Mouse (Mus musculus): ENCODE results near the gene Rad18.

Rad18 gene

GRCm38 (mm10) chr6:112696056-112696950 is at the start of gene Rad18:
Rad18 (minus strand) TSS chr6:112696686.
- Histone ChIP-seq H3K4me1 (replicated peaks; ENCODE audit: low read depth, low read length) (peaks cover 33% of the 10 kb centered on the region), H3K9me3 (ENCODE audit: low read length) (peaks cover 4% of the 10 kb centered on the region; the same call in 1 of the 2 replicates), H3K4me3 (replicated peaks; ENCODE audit: low read length) (peak within 1 kb of the TSS; percentile 89), H3K27me3 (ENCODE audit: insufficient read depth, low read length) (peaks cover 18% of the 10 kb centered on the region), H3K36me3 (ENCODE audit: insufficient read depth, low read length) (peaks cover 24% of the 10 kb centered on the region)
- TF ChIP-seq NANOG (IDR thresholded peaks at IDR 0.05; ENCODE audit: borderline replicate concordance, low read length) (no peak), POU5F1 (IDR thresholded peaks at IDR 0.05; ENCODE audit: borderline replicate concordance, low read length) (no peak), CTCF (conservative IDR thresholded peaks at IDR 0.05; ENCODE audit: low read length) (no peak)

DNA sequence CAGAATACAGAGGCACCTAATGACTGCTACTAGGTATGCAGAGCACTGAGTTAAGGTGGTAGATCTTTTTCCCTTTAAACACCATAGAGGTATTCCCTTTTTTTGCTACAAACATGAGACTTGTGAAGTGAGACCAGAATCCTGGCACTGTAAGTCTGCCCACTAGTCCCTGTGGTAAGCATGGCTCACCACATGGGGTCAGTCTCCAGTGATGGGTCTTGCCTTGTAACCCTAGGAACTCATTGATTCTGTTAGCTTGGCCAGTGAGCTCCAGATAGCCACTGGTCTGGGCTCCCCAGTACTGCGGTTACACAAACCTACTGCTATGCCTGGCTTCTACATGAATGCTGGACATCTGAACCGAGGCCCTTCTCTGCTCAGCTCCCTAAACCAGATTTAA is 45.8 kb upstream of the Rad18 start:
- Histone ChIP-seq H3K9me3 (ENCODE audit: low read length) (no peaks in the 10 kb centered on the region), H3K27me3 (ENCODE audit: insufficient read depth, low read length) (no peaks in the 10 kb centered on the region), H3K4me1 (replicated peaks; ENCODE audit: low read depth, low read length) (peaks cover 31% of the 10 kb centered on the region), H3K36me3 (ENCODE audit: insufficient read depth, low read length) (no peaks in the 10 kb centered on the region; the same call in 1 of the 2 replicates), H3K4me3 (replicated peaks; ENCODE audit: low read length) (no peak overlapping the region)
- no peak for TF ChIP-seq NANOG (IDR thresholded peaks at IDR 0.05; ENCODE audit: borderline replicate concordance, low read length)
- no peak for TF ChIP-seq POU5F1 (IDR thresholded peaks at IDR 0.05; ENCODE audit: borderline replicate concordance, low read length)
- no peak for TF ChIP-seq CTCF (conservative IDR thresholded peaks at IDR 0.05; ENCODE audit: low read length)

- H3K27me3 ChIP-seq (ENCODE audit: insufficient read depth, low read length), result no peaks in the 10 kb centered on the region
- H3K36me3 ChIP-seq (ENCODE audit: insufficient read depth, low read length), result no peaks in the 10 kb centered on the region; the same call in 1 of the 2 replicates
- TF ChIP-seq CTCF (conservative IDR thresholded peaks at IDR 0.05; ENCODE audit: low read length) (no peak), NANOG (IDR thresholded peaks at IDR 0.05; ENCODE audit: borderline replicate concordance, low read length) (no peak)
- no peaks in the 10 kb centered on the region for H3K9me3 ChIP-seq (ENCODE audit: low read length)
- peaks cover 31% of the 10 kb centered on the region for H3K4me1 ChIP-seq (replicated peaks; ENCODE audit: low read depth, low read length)
- H3K4me3 ChIP-seq (replicated peaks; ENCODE audit: low read length), result no peak overlapping the region
Observed at GRCm38 (mm10) chr6:112741766-112742165, 45.3 kb upstream of the Rad18 start.

DNA sequence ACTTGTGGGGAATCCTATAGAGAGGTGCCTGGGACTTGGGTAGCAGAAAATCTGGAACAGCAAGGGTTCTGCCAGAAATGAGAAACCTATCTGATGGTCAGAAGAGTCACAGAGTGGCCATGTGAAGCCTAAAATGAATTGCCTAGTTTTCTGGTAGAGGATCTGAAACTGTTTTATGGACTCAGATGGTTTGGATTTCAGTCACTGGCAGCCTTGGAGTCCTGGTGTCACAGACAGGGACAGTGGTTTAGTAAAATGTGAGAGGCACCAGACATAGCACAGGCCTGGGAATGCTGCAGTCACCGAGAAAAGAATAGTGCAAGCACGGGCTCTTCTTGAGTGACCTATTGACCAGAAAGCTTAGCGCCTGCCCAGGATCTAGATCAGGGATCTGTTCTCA is 43.1 kb upstream of the Rad18 start:
- Histone ChIP-seq H3K4me1 (replicated peaks; ENCODE audit: low read depth, low read length) (peaks cover 28% of the 10 kb centered on the region), H3K27me3 (ENCODE audit: insufficient read depth, low read length) (no peaks in the 10 kb centered on the region), H3K4me3 (replicated peaks; ENCODE audit: low read length) (no peak overlapping the region), H3K9me3 (ENCODE audit: low read length) (no peaks in the 10 kb centered on the region), H3K36me3 (ENCODE audit: insufficient read depth, low read length) (peaks cover 8% of the 10 kb centered on the region)
- TF ChIP-seq POU5F1 (IDR thresholded peaks at IDR 0.05; ENCODE audit: borderline replicate concordance, low read length) (no peak), NANOG (IDR thresholded peaks at IDR 0.05; ENCODE audit: borderline replicate concordance, low read length) (no peak), CTCF (conservative IDR thresholded peaks at IDR 0.05; ENCODE audit: low read length) (no peak)

GRCm38 (mm10) chr6:112738924-112739323 is 42.4 kb upstream of the Rad18 start:
- peaks cover 8% of the 10 kb centered on the region for H3K36me3 ChIP-seq (ENCODE audit: insufficient read depth, low read length)
- H3K9me3 ChIP-seq (ENCODE audit: low read length), result no peaks in the 10 kb centered on the region
- peaks cover 21% of the 10 kb centered on the region for H3K4me1 ChIP-seq (replicated peaks; ENCODE audit: low read depth, low read length)
- no peak for TF ChIP-seq CTCF (conservative IDR thresholded peaks at IDR 0.05; ENCODE audit: low read length)
- TF ChIP-seq POU5F1 (IDR thresholded peaks at IDR 0.05; ENCODE audit: borderline replicate concordance, low read length), result no peak
- no peak for TF ChIP-seq NANOG (IDR thresholded peaks at IDR 0.05; ENCODE audit: borderline replicate concordance, low read length)
- H3K4me3 ChIP-seq (replicated peaks; ENCODE audit: low read length), result no peak overlapping the region
- H3K27me3 ChIP-seq (ENCODE audit: insufficient read depth, low read length), result no peaks in the 10 kb centered on the region

- H3K36me3 ChIP-seq (ENCODE audit: insufficient read depth, low read length), result peaks cover 8% of the 10 kb centered on the region
- no peaks in the 10 kb centered on the region for H3K27me3 ChIP-seq (ENCODE audit: insufficient read depth, low read length)
- 0 out of 2 replicates have a peak, but pooled peaks cover 3% of the 10 kb centered on the region for H3K4me1 ChIP-seq (replicated peaks; ENCODE audit: low read depth, low read length)
- H3K4me3 ChIP-seq (replicated peaks; ENCODE audit: low read length), result no peak overlapping the region
- H3K9me3 ChIP-seq (ENCODE audit: low read length), result no peaks in the 10 kb centered on the region
- no peak for TF ChIP-seq POU5F1 (IDR thresholded peaks at IDR 0.05; ENCODE audit: borderline replicate concordance, low read length)
- no peak for TF ChIP-seq CTCF (conservative IDR thresholded peaks at IDR 0.05; ENCODE audit: low read length)
- TF ChIP-seq NANOG (IDR thresholded peaks at IDR 0.05; ENCODE audit: borderline replicate concordance, low read length), result no peak
Observed at GRCm38 (mm10) chr6:112736471-112736870, 40.0 kb upstream of the Rad18 start.

GRCm38 (mm10) chr6:112735054-112735453 is 38.6 kb upstream of the Rad18 start:
- TF ChIP-seq CTCF (conservative IDR thresholded peaks at IDR 0.05; ENCODE audit: low read length) (no peak), POU5F1 (IDR thresholded peaks at IDR 0.05; ENCODE audit: borderline replicate concordance, low read length) (no peak), NANOG (IDR thresholded peaks at IDR 0.05; ENCODE audit: borderline replicate concordance, low read length) (no peak)
- Histone ChIP-seq H3K36me3 (ENCODE audit: insufficient read depth, low read length) (peaks cover 8% of the 10 kb centered on the region), H3K4me1 (replicated peaks; ENCODE audit: low read depth, low read length) (peaks cover 5% of the 10 kb centered on the region; the same call in 1 of the 2 replicates), H3K27me3 (ENCODE audit: insufficient read depth, low read length) (no peaks in the 10 kb centered on the region), H3K9me3 (ENCODE audit: low read length) (no peaks in the 10 kb centered on the region), H3K4me3 (replicated peaks; ENCODE audit: low read length) (no peak overlapping the region)

DNA sequence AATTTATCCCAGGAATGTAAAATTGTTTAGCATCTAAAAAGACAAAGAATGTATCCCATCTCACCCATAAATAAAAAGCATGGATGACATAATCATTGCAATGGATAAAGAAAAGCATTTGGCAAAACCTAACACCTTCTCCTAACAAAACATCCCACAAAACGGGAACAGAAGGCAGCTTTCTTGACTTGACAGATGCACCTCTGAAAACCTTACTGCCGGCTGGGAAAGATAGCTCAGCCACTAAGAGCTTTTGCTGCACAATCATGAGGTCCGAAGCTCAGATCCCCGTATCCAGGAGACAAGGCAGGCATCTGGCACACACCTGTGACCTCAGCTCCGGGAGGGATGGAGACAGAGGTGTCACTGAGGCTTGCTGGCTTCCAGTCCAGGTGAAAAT is 37.5 kb upstream of the Rad18 start:
- Histone ChIP-seq H3K27me3 (ENCODE audit: insufficient read depth, low read length) (no peaks in the 10 kb centered on the region), H3K4me3 (replicated peaks; ENCODE audit: low read length) (no peak overlapping the region), H3K36me3 (ENCODE audit: insufficient read depth, low read length) (peaks cover 8% of the 10 kb centered on the region), H3K9me3 (ENCODE audit: low read length) (no peaks in the 10 kb centered on the region), H3K4me1 (replicated peaks; ENCODE audit: low read depth, low read length) (peaks cover 16% of the 10 kb centered on the region)
- TF ChIP-seq CTCF (conservative IDR thresholded peaks at IDR 0.05; ENCODE audit: low read length), result no peak
- no peak for TF ChIP-seq NANOG (IDR thresholded peaks at IDR 0.05; ENCODE audit: borderline replicate concordance, low read length)
- no peak for TF ChIP-seq POU5F1 (IDR thresholded peaks at IDR 0.05; ENCODE audit: borderline replicate concordance, low read length)

All from E14TG2a.4 (cell line).